Mouse (Mus musculus) brain, embryonic 14.5 days (tissue): ENCODE measurements at regions not wholly inside any gene's neighbourhood (a gene's known extent, or its start where the extent isn't known, plus 50 kb on each side); places are given as distances from the start of the nearest gene placed in this dataset.

ENCODE experiments used
- CTCF ChIP-seq: fragments of 200-500 bp; IDR thresholded peaks from 2 replicates; pipeline ENCODE4 v1.5.1; 2012; ENCODE audit warnings: inconsistent platforms, mild to moderate bottlenecking, moderate library complexity, borderline replicate concordance; ENCODE audit not compliant: insufficient read depth, insufficient read length; ENCODE audit errors: extremely low read depth
- POLR2A ChIP-seq: fragments of 200-500 bp; IDR thresholded peaks from 2 replicates; pipeline ENCODE4 v1.6.1; 2012; ENCODE audit warnings: mild to moderate bottlenecking, inconsistent platforms, borderline replicate concordance; ENCODE audit not compliant: poor library complexity, insufficient read depth, insufficient read length, severe bottlenecking; ENCODE audit errors: extremely low read depth

GRCm38 (mm10) chr2:106527008-106527407 is 166.1 kb upstream of the Mpped2 start:
- no peak for TF ChIP-seq CTCF
- no peak for TF ChIP-seq POLR2A
